Mouse (Mus musculus) gastrocnemius, adult 8-10 months (tissue): ENCODE results near the gene Cspg5. TPM values are rescaled to one million over a fixed set of nuclear protein-coding genes. Genes with fewer than 3 reads are reported as not detected.

Experiments
- microRNA-seq: library from miRNA; unstranded; fragments of <30 nt; microRNA quantifications from one replicate; pipeline ENCODE4 v1.2.0, GENCODE M21; 2022
- total RNA-seq, 4 experiments: library from RNA; stranded (reverse); gene quantifications; 2 replicates each; pipeline ENCODE4 v1.2.4; 2022

Gene Cspg5
- total RNA-seq, 4 experiments from 2014 or later, result 0.16 to 0.17 TPM; not detected in 2

Small RNAs within 50 kb of the gene (microRNA-seq; reads per million reads assigned to microRNA genes)
- gene Mir6236, result 150 reads per million, percentile 56 among the genes with 10 or more reads in this experiment

Other genes with a start within 250 kb of the Cspg5 start
- gene Smarcc1, start 126.1 kb upstream of the Cspg5 start, total RNA-seq, result 10 to 100 TPM; 22.0 to 27.2 (median 26.3) TPM
- 10 to 100 TPM; 25.4 to 39.5 (median 35.1) TPM for gene Dhx30, start 126.0 kb upstream of the Cspg5 start, total RNA-seq
- 1 to 10 TPM; 2.0 to 5.0 (median 2.9) TPM for gene Elp6, start 61.4 kb downstream of the Cspg5 start, total RNA-seq
- gene Scap, start 89.5 kb downstream of the Cspg5 start, total RNA-seq, result 10 to 100 TPM; 14.2 to 16.6 (median 15.1) TPM
- 1 to 10 TPM; 7.6 to 9.9 (median 8.4) TPM for gene Ptpn23, start 164.4 kb downstream of the Cspg5 start, total RNA-seq
- gene Ngp, start 176.0 kb downstream of the Cspg5 start, total RNA-seq, result not detected
- 1 to 10 TPM; 5.2 to 7.9 (median 6.6) TPM for gene Klhl18, start 232.9 kb downstream of the Cspg5 start, total RNA-seq
- gene Kif9, start 233.2 kb downstream of the Cspg5 start, total RNA-seq, result under 1 TPM in 1 of 4 experiments, not detected in 3; 0.12 TPM